Mouse (Mus musculus) liver, embryonic 14.5 days (tissue): Measurements from ENCODE around the gene Trp53rka. TPM values are rescaled to one million over a fixed set of nuclear protein-coding genes. Genes with fewer than 3 reads are reported as not detected.

Source experiments
- ATAC-seq: fragments of 200-750 bp; cut with Nextera tagmentation; 2 replicates; pipeline ENCODE4 v1.8.0; 2017; ENCODE audit warnings: moderate number of reproducible peaks, mild to moderate bottlenecking, moderate library complexity; ENCODE audit not compliant: insufficient read depth
- DNase-seq, 3 experiments: peaks; one replicate each; pipeline ENCODE4 v3.0.0-alpha.2; 2012 to 2013; ENCODE audit warnings: low read depth in 3 of 3, low spot score in 3 of 3
- H3K27ac ChIP-seq: fragments of 300-500 bp; sonication (generic); 2 replicates; pipeline ENCODE4 v1.5.1; 2014; ENCODE audit warnings: moderate library complexity, mild to moderate bottlenecking, control low read depth, inconsistent platforms
- H3K27me3 ChIP-seq: fragments of 300-500 bp; sonication (generic); 2 replicates; pipeline ENCODE4 v1.6.1; 2014; ENCODE audit warnings: mild to moderate bottlenecking, low read length, moderate library complexity; ENCODE audit not compliant: control insufficient read depth, insufficient read depth
- H3K36me3 ChIP-seq: fragments of 300-500 bp; sonication (generic); replicated peaks from 2 replicates; pipeline ENCODE4 v1.6.1; 2014; ENCODE audit warnings: low read depth; ENCODE audit not compliant: control insufficient read depth, insufficient read depth
- H3K4me1 ChIP-seq, 2 experiments: fragments of 200-500 bp in 1 of 2; fragments of 300-500 bp in 1 of 2; sonication (generic) in 1 of 2; replicated peaks; 2 replicates each; pipeline ENCODE4 v1.6.1; 2012 to 2014; ENCODE audit warnings: antibody characterized with exemption in 1 of 2, inconsistent platforms in 1 of 2, low read length in 1 of 2; ENCODE audit not compliant: control insufficient read depth in 2 of 2, insufficient read depth in 2 of 2
- H3K4me2 ChIP-seq: fragments of 300-500 bp; sonication (generic); 2 replicates; pipeline ENCODE4 v1.6.1; 2014; ENCODE audit warnings: low read depth, mild to moderate bottlenecking, control low read depth, moderate library complexity
- H3K4me3 ChIP-seq, 2 experiments: fragments of 200-500 bp in 1 of 2; fragments of 300-500 bp in 1 of 2; sonication (generic) in 1 of 2; 2 replicates each; pipeline ENCODE4 v1.5.1; 2012 to 2014; ENCODE audit warnings: low read depth in 2 of 2, low read length in 2 of 2, mild to moderate bottlenecking in 2 of 2, control low read depth in 1 of 2, inconsistent platforms in 1 of 2, moderate library complexity in 1 of 2; ENCODE audit not compliant: insufficient read depth in 1 of 2
- H3K9ac ChIP-seq: fragments of 300-500 bp; sonication (generic); replicated peaks from 2 replicates; pipeline ENCODE4 v1.6.1; 2014; ENCODE audit warnings: mild to moderate bottlenecking, control low read depth, moderate library complexity
- H3K9me3 ChIP-seq: fragments of 300-500 bp; sonication (generic); 2 replicates; pipeline ENCODE4 v1.6.1; 2016; ENCODE audit warnings: low read length, mixed read lengths; ENCODE audit not compliant: control insufficient read depth
- CTCF ChIP-seq: IDR thresholded peaks from 2 replicates; pipeline ENCODE4 v1.5.1; 2016; ENCODE audit warnings: antibody characterized with exemption, low read depth, control low read depth
- EP300 ChIP-seq: IDR thresholded peaks from 2 replicates; pipeline ENCODE4 v1.6.1; 2016; ENCODE audit warnings: antibody characterized with exemption, low read depth
- WGBS: fragments of 180-500 bp; shearing (Covaris S2); extraction: QIAGEN DNeasy Blood & Tissue Kit; methylation state at CpG from one replicate; pipeline ENCODE4 v1.1.7; 2014; ENCODE audit not compliant: insufficient replicate concordance; 5-methylcytosine and 5-hydroxymethylcytosine counted together
- polyA plus RNA-seq, 2 experiments: library from polyadenylated mRNA; depleted of rRNA in 1 of 2; stranded (reverse) in 1 of 2; unstranded in 1 of 2; fragments of >200 nt; fragmentation: Nextera tagmentation in 1 of 2; extraction: Ambion mirVana in 1 of 2; gene quantifications; 2 replicates each; pipeline versions ENCODE4 v1.2.1 to v1.2.3; 2012 to 2014

Gene Trp53rka
- polyA plus RNA-seq, 2 experiments, result 7.4 to 8.8 TPM

DNA sequence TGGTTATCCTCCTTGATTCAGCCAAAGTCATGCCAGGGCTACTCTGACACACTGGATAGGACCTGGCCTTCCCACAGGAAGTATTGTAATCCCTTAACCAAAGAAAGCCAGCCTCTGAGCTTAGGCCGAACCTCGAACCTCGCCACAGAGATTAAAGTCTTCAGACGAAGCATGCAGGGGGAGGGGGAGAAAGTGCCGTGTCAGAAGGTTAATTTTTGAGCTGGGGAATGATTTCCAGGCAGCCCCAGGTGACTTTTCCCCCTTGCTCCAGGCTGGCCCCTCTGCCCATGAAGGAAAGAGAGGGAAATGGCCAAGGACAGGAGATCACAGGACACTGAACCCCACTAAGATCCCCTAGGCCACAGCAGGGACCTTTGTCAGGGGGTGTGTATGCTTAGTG is 34.9 kb downstream of the Trp53rka start:
- ATAC-seq, result no peak
- no peaks in the 10 kb centered on the region for H3K36me3 ChIP-seq
- WGBS, result 40% methylated on average over 5 of the region's 5 CpGs
- DNase-seq, result no peak
- H3K9ac ChIP-seq, result no peak overlapping the region
- H3K9me3 ChIP-seq, result no peaks in the 10 kb centered on the region
- H3K4me2 ChIP-seq, result no peak overlapping the region
- no peak for TF ChIP-seq EP300
- no peak for TF ChIP-seq CTCF
- no peaks in the 10 kb centered on the region for H3K4me1 ChIP-seq
- H3K27me3 ChIP-seq, result no peaks in the 10 kb centered on the region
- H3K4me3 ChIP-seq, result no peak overlapping the region
- no peak overlapping the region for H3K27ac ChIP-seq

GRCm38 (mm10) chr2:165456710-165457109 is 36.4 kb downstream of the Trp53rka start:
- no peak for DNase-seq
- no peak overlapping the region for H3K4me3 ChIP-seq
- no peak overlapping the region for H3K27ac ChIP-seq
- no peak for ATAC-seq
- H3K27me3 ChIP-seq, result no peaks in the 10 kb centered on the region
- no peaks in the 10 kb centered on the region for H3K36me3 ChIP-seq
- no peak overlapping the region for H3K9ac ChIP-seq
- no peaks in the 10 kb centered on the region for H3K9me3 ChIP-seq
- H3K4me1 ChIP-seq, result no peaks in the 10 kb centered on the region; a peak in 1 of 4 replicates
- 41% methylated on average over 2 of the region's 2 CpGs for WGBS
- TF ChIP-seq CTCF, result no peak
- no peak for TF ChIP-seq EP300
- H3K4me2 ChIP-seq, result no peak overlapping the region

GRCm38 (mm10) chr2:165452730-165453693 is 40.1 kb downstream of the Trp53rka start:
- Histone ChIP-seq H3K4me3 (no peak overlapping the region), H3K4me1 (no peaks in the 10 kb centered on the region; a peak in 1 of 4 replicates), H3K27me3 (no peaks in the 10 kb centered on the region), H3K4me2 (no peak overlapping the region), H3K9ac (no peak overlapping the region), H3K9me3 (no peaks in the 10 kb centered on the region), H3K36me3 (no peaks in the 10 kb centered on the region), H3K27ac (no peak overlapping the region)
- TF ChIP-seq CTCF (no peak), EP300 (no peak)
- no peak for ATAC-seq
- no peak for DNase-seq
- WGBS, result 50% methylated on average over 12 of the region's 12 CpGs

GRCm38 (mm10) chr2:165448475-165448874 is 44.6 kb downstream of the Trp53rka start:
- Histone ChIP-seq H3K4me3 (no peak overlapping the region), H3K9me3 (no peaks in the 10 kb centered on the region), H3K9ac (no peak overlapping the region), H3K36me3 (no peaks in the 10 kb centered on the region), H3K27me3 (no peaks in the 10 kb centered on the region), H3K27ac (no peak overlapping the region), H3K4me2 (no peak overlapping the region), H3K4me1 (no peaks in the 10 kb centered on the region; a peak in 2 of 4 replicates)
- WGBS, result 44% methylated on average over 9 of the region's 9 CpGs
- no peak for DNase-seq
- no peak for TF ChIP-seq CTCF
- no peak for TF ChIP-seq EP300
- no peak for ATAC-seq

GRCm38 (mm10) chr2:165444861-165445260 is 48.3 kb downstream of the Trp53rka start:
- Histone ChIP-seq H3K27ac (no peak overlapping the region), H3K36me3 (no peaks in the 10 kb centered on the region), H3K4me3 (no peak overlapping the region), H3K4me2 (no peak overlapping the region), H3K27me3 (no peaks in the 10 kb centered on the region), H3K9me3 (no peaks in the 10 kb centered on the region), H3K9ac (no peak overlapping the region), H3K4me1 (peaks cover 0 to 6% of the 10 kb centered on the region in 2 experiments; a peak in 1 of 4 replicates)
- 29% methylated on average over 3 of the region's 3 CpGs for WGBS
- TF ChIP-seq CTCF (no peak), EP300 (no peak)
- ATAC-seq (no peak), DNase-seq (no peak)
